Mouse (Mus musculus) embryonic fibroblast, embryonic 13.5 days (primary cell): ENCODE data around the gene Lix1l.
"Not testable (repeated sequence)": the region's sequence is repeated elsewhere in the genome, so short reads cannot be mapped to it uniquely, and the experiment has no call there.

Source experiments
- CTCF ChIP-seq: IDR thresholded peaks from 2 replicates; pipeline ENCODE4 v1.5.1; 2011; ENCODE audit warnings: mild to moderate bottlenecking, control low read depth, low read length, moderate library complexity, borderline replicate concordance; ENCODE audit not compliant: insufficient read depth
- POLR2A ChIP-seq: IDR thresholded peaks from 2 replicates; pipeline ENCODE4 v1.6.1; 2011; ENCODE audit warnings: low read depth, mild to moderate bottlenecking, control low read depth, low read length, moderate library complexity

DNA sequence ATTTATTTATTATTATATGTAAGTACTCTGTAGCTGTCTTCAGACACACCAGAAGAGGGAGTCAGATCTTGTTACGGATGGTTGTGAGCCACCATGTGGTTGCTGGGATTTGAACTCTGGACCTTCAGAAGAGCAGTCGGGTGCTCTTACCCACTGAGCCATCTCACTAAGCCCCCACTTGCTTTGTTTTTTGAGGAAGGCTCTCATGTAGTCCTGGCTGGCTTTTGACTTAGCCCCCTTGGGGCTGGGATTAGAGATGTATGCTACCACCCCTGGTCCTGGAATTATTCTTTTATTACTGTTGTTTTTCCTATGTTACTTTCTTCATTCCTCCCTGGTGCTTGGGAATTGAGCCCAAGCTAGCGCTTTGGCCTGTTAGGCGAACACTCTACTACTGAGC, 5.1 kb downstream of the Lix1l start:
- TF ChIP-seq POLR2A, CTCF: not testable (repeated sequence)
